Mouse (Mus musculus): Measurements from ENCODE around the gene Ctnna2. TPM values are rescaled to one million over a fixed set of nuclear protein-coding genes. Genes with fewer than 3 reads are reported as not detected.

The Ctnna2 gene
- polyA plus RNA-seq, 1 experiment from 2014 or later, result 4.9 TPM

- Histone ChIP-seq H3K9me3 (ENCODE audit: control insufficient read depth, low read length) (no peaks in the 10 kb centered on the region), H3K4me1 (ENCODE audit: control insufficient read depth, insufficient read depth, low read length) (no peaks in the 10 kb centered on the region), H3K27ac (ENCODE audit: low read length) (no peak overlapping the region), H3K4me2 (ENCODE audit: low read depth, low read length) (no peak overlapping the region), H3K36me3 (ENCODE audit: control insufficient read depth, insufficient read depth, low read length) (no peaks in the 10 kb centered on the region), H3K4me3 (ENCODE audit: low read length) (no peak overlapping the region), H3K27me3 (replicated peaks; ENCODE audit: control insufficient read depth, insufficient read depth, low read length) (no peaks in the 10 kb centered on the region), H3K9ac (ENCODE audit: low read depth, low read length) (no peak overlapping the region)
- no peak for ATAC-seq
Measured at GRCm38 (mm10) chr6:77025066-77025465, 954.4 kb downstream of the Ctnna2 start.

- Histone ChIP-seq H3K36me3 (ENCODE audit: control insufficient read depth, insufficient read depth, low read length) (no peaks in the 10 kb centered on the region), H3K9me3 (ENCODE audit: control insufficient read depth, low read length) (no peaks in the 10 kb centered on the region), H3K27ac (ENCODE audit: low read length) (no peak overlapping the region), H3K27me3 (replicated peaks; ENCODE audit: control insufficient read depth, insufficient read depth, low read length) (no peaks in the 10 kb centered on the region), H3K4me3 (ENCODE audit: low read length) (no peak overlapping the region), H3K4me1 (ENCODE audit: control insufficient read depth, insufficient read depth, low read length) (no peaks in the 10 kb centered on the region), H3K9ac (ENCODE audit: low read depth, low read length) (no peak overlapping the region), H3K4me2 (ENCODE audit: low read depth, low read length) (no peak overlapping the region)
- ATAC-seq, result no peak
- 74% methylated on average over 2 of the region's 2 CpGs for WGBS
Measured at GRCm38 (mm10) chr6:77013194-77013593, 966.3 kb downstream of the Ctnna2 start.

GRCm38 (mm10) chr6:77011001-77011400 is 968.5 kb downstream of the Ctnna2 start:
- 80% methylated on average over 1 of the region's 1 CpGs for WGBS
- Histone ChIP-seq H3K4me1 (ENCODE audit: control insufficient read depth, insufficient read depth, low read length) (no peaks in the 10 kb centered on the region), H3K4me2 (ENCODE audit: low read depth, low read length) (no peak overlapping the region), H3K27me3 (replicated peaks; ENCODE audit: control insufficient read depth, insufficient read depth, low read length) (no peaks in the 10 kb centered on the region), H3K9ac (ENCODE audit: low read depth, low read length) (no peak overlapping the region), H3K36me3 (ENCODE audit: control insufficient read depth, insufficient read depth, low read length) (no peaks in the 10 kb centered on the region), H3K27ac (ENCODE audit: low read length) (no peak overlapping the region), H3K9me3 (ENCODE audit: control insufficient read depth, low read length) (no peaks in the 10 kb centered on the region), H3K4me3 (ENCODE audit: low read length) (no peak overlapping the region)
- ATAC-seq, result no peak

GRCm38 (mm10) chr6:76992128-76992527 is 987.4 kb downstream of the Ctnna2 start:
- Histone ChIP-seq H3K36me3 (ENCODE audit: control insufficient read depth, insufficient read depth, low read length) (no peaks in the 10 kb centered on the region), H3K4me1 (ENCODE audit: control insufficient read depth, insufficient read depth, low read length) (no peaks in the 10 kb centered on the region), H3K9ac (ENCODE audit: low read depth, low read length) (no peak overlapping the region), H3K27ac (ENCODE audit: low read length) (no peak overlapping the region), H3K9me3 (ENCODE audit: control insufficient read depth, low read length) (no peaks in the 10 kb centered on the region), H3K27me3 (replicated peaks; ENCODE audit: control insufficient read depth, insufficient read depth, low read length) (no peaks in the 10 kb centered on the region), H3K4me2 (ENCODE audit: low read depth, low read length) (no peak overlapping the region), H3K4me3 (ENCODE audit: low read length) (no peak overlapping the region)
- ATAC-seq, result no peak
- 76% methylated on average over 3 of the region's 3 CpGs for WGBS

GRCm38 (mm10) chr6:76984773-76985172 is 994.7 kb downstream of the Ctnna2 start:
- H3K4me3 ChIP-seq (ENCODE audit: low read length), result no peak overlapping the region
- no peak overlapping the region for H3K27ac ChIP-seq (ENCODE audit: low read length)
- no peaks in the 10 kb centered on the region for H3K36me3 ChIP-seq (ENCODE audit: control insufficient read depth, insufficient read depth, low read length)
- ATAC-seq, result no peak
- H3K4me2 ChIP-seq (ENCODE audit: low read depth, low read length), result no peak overlapping the region
- 66% methylated on average over 4 of the region's 4 CpGs for WGBS
- H3K27me3 ChIP-seq (replicated peaks; ENCODE audit: control insufficient read depth, insufficient read depth, low read length), result no peaks in the 10 kb centered on the region
- no peak overlapping the region for H3K9ac ChIP-seq (ENCODE audit: low read depth, low read length)
- H3K4me1 ChIP-seq (ENCODE audit: control insufficient read depth, insufficient read depth, low read length), result no peaks in the 10 kb centered on the region
- no peaks in the 10 kb centered on the region for H3K9me3 ChIP-seq (ENCODE audit: control insufficient read depth, low read length)

- Histone ChIP-seq H3K36me3 (ENCODE audit: control insufficient read depth, insufficient read depth, low read length) (no peaks in the 10 kb centered on the region), H3K4me2 (ENCODE audit: low read depth, low read length) (no peak overlapping the region), H3K27me3 (replicated peaks; ENCODE audit: control insufficient read depth, insufficient read depth, low read length) (no peaks in the 10 kb centered on the region), H3K9me3 (ENCODE audit: control insufficient read depth, low read length) (no peaks in the 10 kb centered on the region), H3K4me1 (ENCODE audit: control insufficient read depth, insufficient read depth, low read length) (no peaks in the 10 kb centered on the region), H3K27ac (ENCODE audit: low read length) (no peak overlapping the region), H3K9ac (ENCODE audit: low read depth, low read length) (no peak overlapping the region), H3K4me3 (ENCODE audit: low read length) (no peak overlapping the region)
- WGBS, result 84% methylated on average over 1 of the region's 1 CpGs
- no peak for ATAC-seq
Measured at GRCm38 (mm10) chr6:76981651-76982050, 997.8 kb downstream of the Ctnna2 start.

GRCm38 (mm10) chr6:76979247-76979850 is 1000.1 kb downstream of the Ctnna2 start:
- no peak overlapping the region for H3K9ac ChIP-seq (ENCODE audit: low read depth, low read length)
- H3K4me3 ChIP-seq (ENCODE audit: low read length), result no peak overlapping the region
- no peak for ATAC-seq
- WGBS, result 62% methylated on average over 5 of the region's 5 CpGs
- H3K4me1 ChIP-seq (ENCODE audit: control insufficient read depth, insufficient read depth, low read length), result no peaks in the 10 kb centered on the region
- no peaks in the 10 kb centered on the region for H3K27me3 ChIP-seq (replicated peaks; ENCODE audit: control insufficient read depth, insufficient read depth, low read length)
- H3K36me3 ChIP-seq (ENCODE audit: control insufficient read depth, insufficient read depth, low read length), result no peaks in the 10 kb centered on the region
- H3K4me2 ChIP-seq (ENCODE audit: low read depth, low read length), result no peak overlapping the region
- no peaks in the 10 kb centered on the region for H3K9me3 ChIP-seq (ENCODE audit: control insufficient read depth, low read length)
- no peak overlapping the region for H3K27ac ChIP-seq (ENCODE audit: low read length)

GRCm38 (mm10) chr6:76977817-76978216 is 1001.7 kb downstream of the Ctnna2 start:
- H3K27me3 ChIP-seq (replicated peaks; ENCODE audit: control insufficient read depth, insufficient read depth, low read length), result no peaks in the 10 kb centered on the region
- H3K4me3 ChIP-seq (ENCODE audit: low read length), result no peak overlapping the region
- H3K4me1 ChIP-seq (ENCODE audit: control insufficient read depth, insufficient read depth, low read length), result no peaks in the 10 kb centered on the region
- no peaks in the 10 kb centered on the region for H3K36me3 ChIP-seq (ENCODE audit: control insufficient read depth, insufficient read depth, low read length)
- H3K4me2 ChIP-seq (ENCODE audit: low read depth, low read length), result no peak overlapping the region
- no peaks in the 10 kb centered on the region for H3K9me3 ChIP-seq (ENCODE audit: control insufficient read depth, low read length)
- no peak for ATAC-seq
- H3K9ac ChIP-seq (ENCODE audit: low read depth, low read length), result no peak overlapping the region
- no peak overlapping the region for H3K27ac ChIP-seq (ENCODE audit: low read length)
- 18% methylated on average over 3 of the region's 3 CpGs for WGBS

- WGBS, result 77% methylated on average over 1 of the region's 1 CpGs
Measured at GRCm38 (mm10) chr6:76974297-76974696, 1005.2 kb downstream of the Ctnna2 start.

GRCm38 (mm10) chr6:76964998-76965432 is 1014.5 kb downstream of the Ctnna2 start:
- ATAC-seq, result no peak
- Histone ChIP-seq H3K27ac (ENCODE audit: low read length) (no peak overlapping the region), H3K4me3 (ENCODE audit: low read length) (no peak overlapping the region), H3K27me3 (replicated peaks; ENCODE audit: control insufficient read depth, insufficient read depth, low read length) (no peaks in the 10 kb centered on the region), H3K9me3 (ENCODE audit: control insufficient read depth, low read length) (no peaks in the 10 kb centered on the region), H3K4me2 (ENCODE audit: low read depth, low read length) (no peak overlapping the region), H3K36me3 (ENCODE audit: control insufficient read depth, insufficient read depth, low read length) (no peaks in the 10 kb centered on the region), H3K9ac (ENCODE audit: low read depth, low read length) (no peak overlapping the region), H3K4me1 (ENCODE audit: control insufficient read depth, insufficient read depth, low read length) (no peaks in the 10 kb centered on the region)
- 65% methylated on average over 5 of the region's 5 CpGs for WGBS

More at GRCm38 (mm10) chr6:76974297-76974696, 1005.2 kb downstream of the Ctnna2 start:
- Histone ChIP-seq H3K27me3 (replicated peaks; ENCODE audit: control insufficient read depth, insufficient read depth, low read length) (no peaks in the 10 kb centered on the region), H3K36me3 (ENCODE audit: control insufficient read depth, insufficient read depth, low read length) (no peaks in the 10 kb centered on the region), H3K27ac (ENCODE audit: low read length) (no peak overlapping the region), H3K4me1 (ENCODE audit: control insufficient read depth, insufficient read depth, low read length) (no peaks in the 10 kb centered on the region), H3K9ac (ENCODE audit: low read depth, low read length) (no peak overlapping the region), H3K4me2 (ENCODE audit: low read depth, low read length) (no peak overlapping the region), H3K9me3 (ENCODE audit: control insufficient read depth, low read length) (no peaks in the 10 kb centered on the region), H3K4me3 (ENCODE audit: low read length) (no peak overlapping the region)
- no peak for ATAC-seq

Measured in intestine, embryonic 16.5 days (tissue).